Mouse (Mus musculus) CH12.LX (cell line): ENCODE data around the gene 5330417C22Rik.

ENCODE experiments used
- CTCF ChIP-seq, 2 experiments: IDR thresholded peaks in 1 of 2; conservative IDR thresholded peaks in 1 of 2; 2 replicates each; pipeline ENCODE4 v1.5.1; 2011 to 2012; ENCODE audit warnings: low read depth in 2 of 2, low read length in 2 of 2, improper control_type of control experiment in 1 of 2, inconsistent platforms in 1 of 2, mild to moderate bottlenecking in 1 of 2, moderate library complexity in 1 of 2
- E2F4 ChIP-seq: IDR thresholded peaks from 2 replicates; pipeline ENCODE4 v1.6.1; 2011; ENCODE audit warnings: low read depth, low read length, improper control_type of control experiment; ENCODE audit not compliant: insufficient replicate concordance
- EP300 ChIP-seq: IDR thresholded peaks from 2 replicates; pipeline ENCODE4 v1.6.1; 2011; ENCODE audit warnings: low read length, improper control_type of control experiment
- ETS1 ChIP-seq: conservative IDR thresholded peaks from 2 replicates; pipeline ENCODE4 v1.6.1; 2012; ENCODE audit warnings: low read depth, mild to moderate bottlenecking, inconsistent platforms, low read length, improper control_type of control experiment, moderate library complexity
- JUN ChIP-seq: IDR thresholded peaks from 2 replicates; pipeline ENCODE4 v1.6.1; 2011; ENCODE audit warnings: low read depth, mild to moderate bottlenecking, low read length, improper control_type of control experiment, moderate library complexity; ENCODE audit not compliant: insufficient read depth
- MAFK ChIP-seq: IDR thresholded peaks from 2 replicates; pipeline ENCODE4 v1.6.1; 2011; ENCODE audit warnings: low read length, improper control_type of control experiment; ENCODE audit not compliant: insufficient replicate concordance
- MAZ ChIP-seq: IDR thresholded peaks from 2 replicates; pipeline ENCODE4 v1.6.1; 2012; ENCODE audit warnings: low read depth, mild to moderate bottlenecking, inconsistent platforms, low read length, improper control_type of control experiment, moderate library complexity
- POLR2A ChIP-seq: IDR thresholded peaks from 2 replicates; pipeline ENCODE4 v1.6.1; 2011; ENCODE audit warnings: low read depth, mild to moderate bottlenecking, improper control_type of control experiment, low read length
- SIN3A ChIP-seq: IDR thresholded peaks from 2 replicates; pipeline ENCODE4 v1.6.1; 2012; ENCODE audit warnings: low read length, improper control_type of control experiment, inconsistent platforms
- SMC3 ChIP-seq: IDR thresholded peaks from 2 replicates; pipeline ENCODE4 v1.6.1; 2011; ENCODE audit warnings: low read depth, low read length, improper control_type of control experiment
- TBP ChIP-seq: conservative IDR thresholded peaks from 2 replicates; pipeline ENCODE4 v1.6.1; 2011; ENCODE audit warnings: low read depth, low read length, improper control_type of control experiment
- USF2 ChIP-seq: conservative IDR thresholded peaks from 2 replicates; pipeline ENCODE4 v1.6.1; 2011; ENCODE audit warnings: low read depth, low read length, improper control_type of control experiment

DNA sequence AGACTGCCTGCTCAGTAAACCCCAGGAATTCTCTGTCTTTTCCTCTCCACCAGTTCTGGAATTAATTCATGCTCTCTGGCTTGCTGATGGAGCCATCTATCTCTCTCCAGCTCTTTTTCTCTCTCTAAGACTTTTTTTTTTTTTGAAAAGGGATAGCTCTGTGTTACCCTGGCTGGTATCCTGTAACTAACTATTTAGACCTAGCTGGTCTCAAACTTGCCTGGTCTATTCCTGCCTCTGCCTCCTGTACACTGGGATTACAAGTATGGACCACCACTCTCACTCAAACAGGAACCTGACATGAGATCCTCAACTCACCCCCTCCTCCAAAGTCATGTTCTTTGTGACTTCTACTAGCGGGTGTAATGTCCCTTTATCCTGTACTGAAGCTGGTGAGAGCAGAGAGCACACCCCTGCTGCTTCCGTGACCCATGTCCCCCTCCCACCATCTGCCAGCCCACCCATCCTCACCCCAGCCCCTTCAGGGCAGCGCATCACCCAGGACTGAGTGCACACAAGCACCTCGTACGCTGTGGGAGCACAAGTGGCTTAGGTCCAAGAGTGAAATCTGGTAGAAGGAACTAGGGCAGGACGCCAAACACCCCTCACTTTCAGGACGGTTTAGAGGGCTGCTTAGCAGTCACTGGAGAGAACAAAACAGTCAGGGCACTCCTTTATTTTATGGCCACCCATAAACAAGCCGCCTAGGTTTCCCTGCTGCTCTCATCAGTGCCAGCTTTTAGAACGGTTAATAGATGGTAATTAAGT is 25.4 kb downstream of the 5330417C22Rik start:
- no peak for TF ChIP-seq USF2
- no peak for TF ChIP-seq CTCF (conservative IDR thresholded peaks at IDR 0.05 in 1 of 2, IDR thresholded peaks at IDR 0.05 in 1 of 2; ENCODE audit: low read depth in 2 of 2, low read length in 2 of 2)
- TF ChIP-seq TBP = no peak
- no peak for TF ChIP-seq E2F4
- no peak for TF ChIP-seq SMC3
- TF ChIP-seq POLR2A = no peak
- TF ChIP-seq MAZ = no peak
- no peak for TF ChIP-seq SIN3A
- TF ChIP-seq ETS1 = no peak
- no peak for TF ChIP-seq JUN
- TF ChIP-seq MAFK = no peak
- no peak for TF ChIP-seq EP300
